Mouse (Mus musculus) midbrain, embryonic 11.5 days (tissue): ENCODE measurements around the gene Msn. TPM values are rescaled to one million over a fixed set of nuclear protein-coding genes. Genes with fewer than 3 reads are reported as not detected.

ENCODE experiments used
- ATAC-seq: fragments of 200-750 bp; cut with Nextera tagmentation; 2 replicates; pipeline ENCODE4 v1.8.0; 2017; ENCODE audit warnings: moderate TSS enrichment, moderate library complexity; ENCODE audit not compliant: low FRiP score
- DNase-seq: peaks from one replicate; pipeline ENCODE4 v3.0.0; 2015; ENCODE audit warnings: low spot score; ENCODE audit errors: missing footprints
- H3K27ac ChIP-seq: fragments of 300-500 bp; sonication (generic); 2 replicates; pipeline ENCODE4 v1.5.1; 2014; ENCODE audit warnings: low read depth, low read length
- H3K27me3 ChIP-seq: fragments of 300-500 bp; sonication (generic); 2 replicates; pipeline ENCODE4 v1.6.1; 2014; ENCODE audit warnings: mild to moderate bottlenecking, low read length, moderate library complexity, mixed read lengths; ENCODE audit not compliant: control insufficient read depth, insufficient read depth
- H3K36me3 ChIP-seq: fragments of 300-500 bp; sonication (generic); 2 replicates; pipeline ENCODE4 v1.6.1; 2014; ENCODE audit warnings: mild to moderate bottlenecking, low read length, moderate library complexity, mixed read lengths; ENCODE audit not compliant: control insufficient read depth, insufficient read depth
- H3K4me1 ChIP-seq: fragments of 300-500 bp; sonication (generic); 2 replicates; pipeline ENCODE4 v1.6.1; 2014; ENCODE audit warnings: low read length; ENCODE audit not compliant: control insufficient read depth, insufficient read depth
- H3K4me2 ChIP-seq: fragments of 300-500 bp; sonication (generic); 2 replicates; pipeline ENCODE4 v1.6.1; 2014; ENCODE audit warnings: mild to moderate bottlenecking, moderate library complexity
- H3K4me3 ChIP-seq: fragments of 300-500 bp; sonication (generic); 2 replicates; pipeline ENCODE4 v1.5.1; 2014; ENCODE audit warnings: low read depth, low read length
- H3K9ac ChIP-seq: fragments of 300-500 bp; sonication (generic); 2 replicates; pipeline ENCODE4 v1.6.1; 2014; ENCODE audit warnings: low read length
- H3K9me3 ChIP-seq: fragments of 300-500 bp; sonication (generic); 2 replicates; pipeline ENCODE4 v1.6.1; 2016; ENCODE audit warnings: low read length; ENCODE audit not compliant: control insufficient read depth
- WGBS: fragments of 180-500 bp; shearing (Covaris S2); extraction: QIAGEN DNeasy Blood & Tissue Kit; methylation state at CpG from one replicate; pipeline ENCODE4 v1.1.7; 2014; 5-methylcytosine and 5-hydroxymethylcytosine counted together
- polyA plus RNA-seq: library from polyadenylated mRNA; unstranded; fragments of >200 nt; fragmentation: Nextera tagmentation; extraction: Ambion mirVana; gene quantifications from 2 replicates; pipeline ENCODE4 v1.2.1, GENCODE M21; 2014

The Msn gene
- polyA plus RNA-seq, 1 experiment from 2014 or later: 120 TPM

DNA sequence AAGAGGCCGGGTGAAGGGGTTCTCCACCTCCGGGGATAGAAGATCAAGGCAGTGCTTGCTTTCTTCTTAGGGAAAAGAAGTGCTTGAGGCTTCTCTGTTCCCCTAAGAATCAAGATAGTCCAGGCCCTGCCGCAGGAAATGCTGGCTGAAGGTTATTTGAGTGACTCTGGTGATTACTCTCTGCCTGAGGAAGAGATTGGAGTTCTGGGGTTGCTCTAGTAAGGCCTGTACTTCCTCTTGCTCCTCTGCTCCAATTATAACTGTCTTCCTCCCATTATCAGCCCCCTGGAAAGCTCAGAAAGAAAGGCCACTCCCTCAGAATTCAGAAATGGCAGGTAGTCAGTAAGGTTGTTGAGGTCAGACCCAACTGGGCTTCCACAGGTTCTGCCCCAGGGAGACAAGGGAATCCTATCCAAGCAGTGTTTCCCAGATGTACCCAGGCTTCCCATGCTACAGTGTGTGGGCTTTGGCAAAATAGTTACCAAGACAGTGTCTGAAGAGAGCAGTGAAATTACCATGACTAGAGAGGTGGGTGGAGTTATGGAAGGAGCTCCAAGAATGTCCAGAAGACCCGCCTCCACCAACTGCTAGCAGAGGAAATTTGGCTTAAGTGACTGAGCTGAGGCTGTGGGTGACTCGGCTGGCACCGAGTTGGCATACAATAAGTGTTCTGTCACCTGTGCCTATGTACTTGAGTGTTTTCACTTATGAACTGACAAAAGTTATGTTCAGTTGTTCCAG lies 39.2 kb downstream of the Msn start:
- DNase-seq: no peak
- no peaks in the 10 kb centered on the region for H3K9me3 ChIP-seq
- H3K4me1 ChIP-seq: no peaks in the 10 kb centered on the region
- H3K36me3 ChIP-seq: no peaks in the 10 kb centered on the region
- no peak overlapping the region for H3K27ac ChIP-seq
- no peak overlapping the region for H3K9ac ChIP-seq
- no peak overlapping the region for H3K4me2 ChIP-seq
- 0 out of 2 replicates have a peak, but pooled peaks have one; percentile 24 for ATAC-seq
- WGBS: 76% methylated on average over 6 of the region's 6 CpGs
- no peaks in the 10 kb centered on the region for H3K27me3 ChIP-seq
- no peak overlapping the region for H3K4me3 ChIP-seq

DNA sequence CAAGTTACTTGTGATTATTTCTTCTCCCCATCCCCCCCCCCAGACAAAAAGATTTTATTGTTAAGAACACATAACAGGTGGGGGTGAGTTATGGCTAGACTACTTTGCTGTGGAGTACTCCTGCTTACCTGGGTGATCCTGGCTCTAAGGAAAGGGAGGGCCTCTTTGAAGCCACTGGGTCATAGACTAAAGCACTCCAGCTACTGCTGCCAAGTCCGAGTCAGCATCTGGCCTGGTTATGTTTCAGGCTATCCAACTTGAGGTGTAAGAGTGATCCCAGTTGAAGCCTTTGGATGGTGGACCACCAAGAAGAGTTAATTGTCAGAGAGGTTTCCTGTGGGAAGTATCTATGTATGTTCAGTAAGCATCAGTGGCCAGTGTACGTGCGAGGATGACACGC lies 39.7 kb downstream of the Msn start:
- Histone ChIP-seq H3K27ac (no peak overlapping the region), H3K4me3 (no peak overlapping the region), H3K36me3 (no peaks in the 10 kb centered on the region), H3K9me3 (no peaks in the 10 kb centered on the region), H3K4me1 (no peaks in the 10 kb centered on the region), H3K4me2 (no peak overlapping the region), H3K9ac (no peak overlapping the region), H3K27me3 (no peaks in the 10 kb centered on the region)
- no peak for ATAC-seq
- DNase-seq: no peak
- 94% methylated on average over 4 of the region's 4 CpGs for WGBS

DNA sequence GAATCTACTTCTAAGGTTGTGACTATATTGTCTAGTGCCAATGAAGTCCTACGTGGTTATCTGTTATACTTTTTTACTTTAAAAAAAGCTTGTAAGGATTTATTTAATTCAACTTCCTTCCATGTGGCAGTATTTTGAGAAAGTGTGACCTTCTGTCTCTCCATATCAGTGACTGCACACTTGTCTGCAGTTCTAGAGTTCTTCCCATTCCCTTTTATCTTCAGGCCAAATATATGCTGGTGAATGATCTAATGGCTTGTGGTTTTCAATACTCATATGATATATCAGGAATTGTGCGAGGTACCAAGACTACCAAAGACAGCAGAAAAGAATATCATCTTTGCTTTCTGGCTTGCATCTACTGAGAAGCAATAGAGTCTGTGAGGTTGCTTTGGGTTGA lies 43.4 kb downstream of the Msn start:
- DNase-seq: no peak
- no peak for ATAC-seq
- no peaks in the 10 kb centered on the region for H3K4me1 ChIP-seq
- H3K9me3 ChIP-seq: no peaks in the 10 kb centered on the region
- H3K27me3 ChIP-seq: no peaks in the 10 kb centered on the region
- WGBS: 89% methylated on average over 2 of the region's 2 CpGs
- H3K4me3 ChIP-seq: no peak overlapping the region
- H3K27ac ChIP-seq: no peak overlapping the region
- H3K4me2 ChIP-seq: no peak overlapping the region
- H3K9ac ChIP-seq: no peak overlapping the region
- H3K36me3 ChIP-seq: no peaks in the 10 kb centered on the region

DNA sequence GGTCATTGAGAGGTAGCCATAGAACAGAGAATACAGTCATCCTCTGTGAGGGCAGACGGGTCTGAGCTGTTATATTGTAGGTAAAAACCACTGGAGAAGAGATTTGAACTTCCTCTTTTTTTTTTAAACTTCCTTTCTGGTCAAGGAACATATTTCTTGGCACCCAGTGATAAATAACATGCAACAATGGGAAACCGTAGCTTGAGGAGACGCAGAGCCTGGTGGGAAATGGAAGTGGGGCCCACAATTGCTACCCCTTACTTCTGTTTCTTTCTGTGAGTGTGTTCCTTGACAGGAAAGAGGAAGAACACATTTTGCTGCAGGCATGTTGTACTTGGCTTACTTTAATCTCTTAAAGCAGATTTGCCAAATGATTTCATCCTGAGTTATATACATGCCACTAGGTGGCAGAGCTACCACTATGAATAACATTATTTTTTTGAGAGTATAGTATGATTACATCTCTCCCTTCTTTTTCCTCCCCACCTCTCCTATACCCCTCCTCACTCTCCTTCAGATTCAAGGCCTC lies 49.2 kb downstream of the Msn start:
- 78% methylated on average over 3 of the region's 3 CpGs for WGBS
- no peak overlapping the region for H3K9ac ChIP-seq
- H3K36me3 ChIP-seq: no peaks in the 10 kb centered on the region

DNA sequence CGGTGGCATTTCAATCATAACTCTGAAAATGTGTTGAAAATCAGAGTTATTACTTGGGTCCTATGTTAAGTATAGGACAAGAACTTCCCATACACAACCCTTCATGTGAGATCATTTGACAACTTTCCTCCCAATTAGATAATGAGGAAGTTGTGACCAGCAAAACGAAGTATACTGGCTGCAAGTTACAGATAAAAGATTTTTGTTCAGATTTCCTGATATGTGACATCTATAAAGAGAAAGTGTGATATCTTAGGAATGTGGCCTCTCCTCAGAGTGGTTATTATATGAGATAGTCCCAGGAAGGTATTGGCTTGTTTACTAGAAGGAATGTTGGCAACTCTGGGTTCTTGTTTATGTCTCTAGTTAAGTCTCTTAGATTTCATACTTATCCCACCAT lies 52.4 kb downstream of the Msn start:
- Histone ChIP-seq H3K27ac (no peak overlapping the region), H3K4me1 (no peaks in the 10 kb centered on the region), H3K4me2 (no peak overlapping the region), H3K9me3 (no peaks in the 10 kb centered on the region), H3K9ac (no peak overlapping the region), H3K36me3 (no peaks in the 10 kb centered on the region), H3K4me3 (no peak overlapping the region), H3K27me3 (no peaks in the 10 kb centered on the region)
- ATAC-seq (no peak), DNase-seq (no peak)
- WGBS: 91% methylated on average over 2 of the region's 2 CpGs

More for the DNA sequence above, 49.2 kb downstream of the Msn start:
- no peak for DNase-seq
- ATAC-seq: no peak
- Histone ChIP-seq H3K4me1 (no peaks in the 10 kb centered on the region), H3K27ac (no peak overlapping the region), H3K4me2 (no peak overlapping the region), H3K27me3 (no peaks in the 10 kb centered on the region), H3K9me3 (no peaks in the 10 kb centered on the region), H3K4me3 (no peak overlapping the region)

DNA sequence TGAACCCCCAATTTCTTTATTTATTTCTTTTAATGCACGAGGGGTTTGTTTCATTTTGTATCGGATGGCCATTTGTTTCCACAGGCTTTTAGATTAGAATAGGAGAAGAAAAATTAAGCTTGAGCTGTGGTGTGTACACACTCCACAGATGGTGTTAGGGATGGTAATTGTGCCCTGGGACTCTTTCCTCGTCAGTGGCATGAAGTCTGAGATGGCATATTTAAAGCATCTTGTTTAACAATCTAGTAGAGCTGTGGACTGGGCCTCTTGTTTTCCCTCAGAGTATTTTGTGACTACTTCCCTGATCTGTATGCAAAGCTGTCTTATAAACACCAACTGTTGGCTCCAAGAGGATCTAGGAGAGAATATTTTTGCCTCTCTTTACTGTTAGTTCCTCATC lies 57.5 kb downstream of the Msn start:
- Histone ChIP-seq H3K27ac (no peak overlapping the region), H3K4me2 (no peak overlapping the region), H3K36me3 (no peaks in the 10 kb centered on the region), H3K4me3 (no peak overlapping the region), H3K27me3 (no peaks in the 10 kb centered on the region), H3K4me1 (no peaks in the 10 kb centered on the region), H3K9me3 (no peaks in the 10 kb centered on the region), H3K9ac (no peak overlapping the region)
- DNase-seq (no peak), ATAC-seq (no peak)
- 86% methylated on average over 3 of the region's 3 CpGs for WGBS

DNA sequence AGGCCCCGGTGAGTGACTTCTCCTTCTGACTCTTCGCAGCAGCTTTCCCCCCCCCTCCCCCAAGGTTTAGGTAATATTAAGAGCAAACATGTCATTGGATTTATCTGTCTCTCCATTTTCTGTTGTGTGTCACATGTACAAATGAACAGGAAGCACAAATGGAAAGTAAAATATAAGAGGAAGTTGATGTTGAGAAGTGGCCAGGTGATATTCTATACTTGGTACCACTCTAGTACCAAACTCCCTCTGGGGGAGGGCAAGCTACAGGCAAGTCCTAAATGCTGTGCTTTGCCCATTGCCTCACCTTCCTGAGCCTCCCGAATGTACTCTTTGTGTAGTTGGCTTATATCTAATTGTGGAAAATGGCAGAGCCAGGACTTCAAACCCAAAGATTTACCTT lies 62.1 kb downstream of the Msn start:
- Histone ChIP-seq H3K4me3 (no peak overlapping the region), H3K9me3 (no peaks in the 10 kb centered on the region), H3K27ac (no peak overlapping the region), H3K36me3 (no peaks in the 10 kb centered on the region), H3K27me3 (no peaks in the 10 kb centered on the region), H3K4me1 (no peaks in the 10 kb centered on the region), H3K4me2 (no peak overlapping the region), H3K9ac (no peak overlapping the region)
- ATAC-seq (no peak), DNase-seq (no peak)
- whole genome bisulfite sequencing: 100% methylated on average over 3 of the region's 3 CpGs

DNA sequence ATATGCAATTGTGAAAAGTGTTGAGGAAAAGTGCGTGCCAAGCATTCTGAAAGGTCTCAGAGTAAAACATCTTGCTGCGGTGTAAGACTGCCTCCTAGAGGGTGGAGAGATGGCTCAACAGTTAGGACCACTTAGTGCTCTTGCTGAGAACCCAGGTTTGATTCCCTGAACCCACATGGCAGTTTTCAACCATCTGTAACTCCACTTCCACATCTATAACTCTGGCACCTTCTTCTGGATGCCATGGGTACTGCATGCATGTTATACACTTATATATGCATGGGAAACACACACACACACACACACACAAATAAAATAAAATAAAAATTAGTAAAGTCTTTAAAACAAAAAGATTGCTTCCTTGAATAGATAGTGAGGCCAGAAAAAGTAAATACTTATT lies 66.7 kb downstream of the Msn start:
- Histone ChIP-seq H3K4me3 (no peak overlapping the region), H3K4me1 (no peaks in the 10 kb centered on the region), H3K9me3 (no peaks in the 10 kb centered on the region), H3K27me3 (no peaks in the 10 kb centered on the region), H3K9ac (no peak overlapping the region), H3K4me2 (no peak overlapping the region), H3K36me3 (no peaks in the 10 kb centered on the region), H3K27ac (no peak overlapping the region)
- no peak for ATAC-seq
- 88% methylated on average over 2 of the region's 2 CpGs for WGBS
- DNase-seq: no peak

DNA sequence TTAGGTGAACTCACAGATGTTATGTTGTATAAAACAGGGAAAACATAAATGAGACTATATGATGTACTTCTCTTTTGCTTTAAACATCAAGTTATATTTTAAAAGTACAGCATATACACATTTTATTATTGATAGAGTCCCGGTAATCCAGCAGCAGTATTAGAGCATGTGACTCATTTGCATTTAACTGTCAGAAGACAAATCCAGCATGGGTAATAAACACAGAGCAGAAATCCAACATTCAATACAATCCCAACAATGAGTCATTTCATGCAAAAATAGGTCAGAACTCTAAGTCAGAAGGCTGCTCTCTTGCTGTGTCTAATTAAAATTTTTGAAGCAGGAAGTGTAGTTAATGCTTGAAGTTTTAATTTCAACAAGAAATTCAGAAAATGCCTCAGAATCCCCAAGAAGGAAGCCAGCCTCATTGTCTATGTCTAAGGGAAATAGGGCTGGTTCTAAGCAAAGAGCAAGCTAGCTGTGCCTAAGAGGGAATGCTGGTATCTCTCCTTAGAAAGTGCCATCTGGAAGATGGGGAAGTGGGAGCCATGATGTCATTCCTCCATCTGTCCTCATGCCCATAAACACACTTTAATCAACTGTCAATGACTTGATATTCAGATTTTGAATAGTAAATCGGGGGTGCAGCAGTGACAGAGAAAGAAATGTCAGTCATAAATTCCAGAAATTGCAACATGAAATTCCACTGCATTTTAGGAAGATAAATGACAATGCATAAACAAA lies 76.0 kb downstream of the Msn start:
- no peak overlapping the region for H3K4me3 ChIP-seq
- H3K27me3 ChIP-seq: no peaks in the 10 kb centered on the region
- whole genome bisulfite sequencing: 88% methylated on average over 2 of the region's 2 CpGs
- H3K27ac ChIP-seq: no peak overlapping the region
- DNase-seq (no peak), ATAC-seq (no peak)
- no peak overlapping the region for H3K4me2 ChIP-seq
- no peaks in the 10 kb centered on the region for H3K9me3 ChIP-seq
- H3K4me1 ChIP-seq: no peaks in the 10 kb centered on the region
- H3K9ac ChIP-seq: no peak overlapping the region
- no peaks in the 10 kb centered on the region for H3K36me3 ChIP-seq
